Mouse (Mus musculus) E14TG2a.4 (cell line): ENCODE data around the gene Grcc10.

Source experiments
- CTCF ChIP-seq: conservative IDR thresholded peaks from 2 replicates; pipeline ENCODE4 v1.5.1; 2014; ENCODE audit warnings: low read length
- NANOG ChIP-seq: IDR thresholded peaks from 2 replicates; pipeline ENCODE4 v1.6.1; 2014; ENCODE audit warnings: borderline replicate concordance, low read length, mixed read lengths
- POU5F1 ChIP-seq: IDR thresholded peaks from 2 replicates; pipeline ENCODE4 v1.6.1; 2014; ENCODE audit warnings: low read length, borderline replicate concordance

GRCm38 (mm10) chr6:124770511-124770910, 29.3 kb upstream of the Grcc10 start:
- TF ChIP-seq CTCF (no peak), NANOG (no peak), POU5F1 (no peak)
